Mouse (Mus musculus): ENCODE data around the gene Synpr. TPM values are rescaled to one million over a fixed set of nuclear protein-coding genes. Genes with fewer than 3 reads are reported as not detected.
A peak's percentile ranks its signal among the peaks of the same experiment; 100 is the strongest.

Gene Synpr
- polyA plus RNA-seq, 1 experiment from 2014 or later, result 4.6 TPM

DNA sequence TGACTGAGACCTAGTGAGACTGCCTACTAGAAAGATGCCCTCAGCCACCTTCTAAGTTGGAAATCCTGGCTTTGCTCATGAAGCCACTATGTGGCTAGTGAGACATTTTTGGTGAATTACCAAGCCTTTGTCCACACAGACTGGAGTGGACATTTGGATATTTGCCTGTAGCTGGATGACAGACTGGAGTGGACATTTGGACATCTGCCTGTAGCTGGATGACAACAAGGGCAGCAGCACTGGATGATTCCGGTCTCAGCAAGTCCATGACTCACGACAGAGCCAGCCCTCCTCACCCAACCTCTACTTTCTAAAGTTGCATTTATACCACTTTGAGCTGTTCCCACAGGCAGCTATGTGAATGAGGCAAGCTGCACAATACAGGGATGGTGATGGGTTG, 73.5 kb downstream of the Synpr start:
- WGBS, result 81% methylated on average over 2 of the region's 2 CpGs
- Histone ChIP-seq H3K36me3 (no peaks in the 10 kb centered on the region), H3K9ac (no peak overlapping the region)

DNA sequence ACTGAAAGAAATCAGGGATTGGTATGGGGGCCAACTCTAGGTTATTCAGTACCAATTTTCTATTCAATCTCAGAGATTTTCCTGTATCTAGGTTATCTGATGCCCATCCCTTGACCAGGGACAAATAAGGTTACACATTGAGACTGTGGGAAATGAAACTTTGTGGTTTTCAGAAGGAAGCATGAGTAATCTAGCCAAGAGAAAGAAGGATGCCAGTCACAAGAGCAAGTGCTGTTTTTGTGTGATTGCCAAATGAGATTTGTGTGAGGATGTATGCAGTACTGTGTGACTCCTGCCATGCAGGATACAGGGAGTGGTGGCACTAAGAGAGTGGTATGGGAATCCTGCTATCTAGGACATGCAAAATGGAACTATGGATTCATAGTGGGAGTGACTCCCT, 76.6 kb downstream of the Synpr start:
- no peak for ATAC-seq (ENCODE audit: insufficient number of reproducible peaks, low FRiP score, low TSS enrichment, low read depth)
- Histone ChIP-seq H3K27ac (no peak overlapping the region), H3K4me2 (no peak overlapping the region), H3K9me3 (no peaks in the 10 kb centered on the region), H3K36me3 (no peaks in the 10 kb centered on the region), H3K27me3 (no peaks in the 10 kb centered on the region), H3K4me3 (no peak overlapping the region), H3K9ac (no peak overlapping the region), H3K4me1 (no peaks in the 10 kb centered on the region)

More for the DNA sequence above, 73.5 kb downstream of the Synpr start:
- Histone ChIP-seq H3K9me3 (no peaks in the 10 kb centered on the region), H3K27me3 (no peaks in the 10 kb centered on the region), H3K4me1 (no peaks in the 10 kb centered on the region), H3K4me2 (no peak overlapping the region), H3K27ac (no peak overlapping the region), H3K4me3 (no peak overlapping the region)
- no peak for ATAC-seq (ENCODE audit: insufficient number of reproducible peaks, low FRiP score, low TSS enrichment, low read depth)

DNA sequence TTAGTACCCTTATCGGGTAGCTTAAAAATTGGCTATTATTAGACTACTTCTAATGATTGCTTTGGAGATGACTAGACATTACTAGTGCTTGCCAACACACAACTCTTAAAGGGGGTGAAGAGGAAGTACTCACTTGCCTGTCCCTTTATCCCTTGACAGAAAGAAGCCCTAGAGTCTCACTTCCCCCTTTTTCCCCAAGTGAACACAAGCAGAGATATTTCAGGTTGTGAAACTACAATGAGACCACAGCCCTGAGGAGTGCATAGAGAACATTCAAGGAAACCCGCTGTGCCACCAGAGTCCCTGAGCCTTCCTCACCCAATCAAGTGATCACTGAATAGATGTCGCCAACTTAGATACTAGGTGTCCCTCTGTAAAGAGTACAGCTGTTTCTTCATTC, 77.1 kb downstream of the Synpr start:
- H3K27ac ChIP-seq, result no peak overlapping the region
- WGBS, result 91% methylated on average over 3 of the region's 3 CpGs
- ATAC-seq (ENCODE audit: insufficient number of reproducible peaks, low FRiP score, low TSS enrichment, low read depth), result no peak
- H3K4me2 ChIP-seq, result no peak overlapping the region
- H3K36me3 ChIP-seq, result no peaks in the 10 kb centered on the region
- no peak overlapping the region for H3K4me3 ChIP-seq
- no peaks in the 10 kb centered on the region for H3K4me1 ChIP-seq
- no peak overlapping the region for H3K9ac ChIP-seq
- H3K9me3 ChIP-seq, result no peaks in the 10 kb centered on the region
- no peaks in the 10 kb centered on the region for H3K27me3 ChIP-seq

DNA sequence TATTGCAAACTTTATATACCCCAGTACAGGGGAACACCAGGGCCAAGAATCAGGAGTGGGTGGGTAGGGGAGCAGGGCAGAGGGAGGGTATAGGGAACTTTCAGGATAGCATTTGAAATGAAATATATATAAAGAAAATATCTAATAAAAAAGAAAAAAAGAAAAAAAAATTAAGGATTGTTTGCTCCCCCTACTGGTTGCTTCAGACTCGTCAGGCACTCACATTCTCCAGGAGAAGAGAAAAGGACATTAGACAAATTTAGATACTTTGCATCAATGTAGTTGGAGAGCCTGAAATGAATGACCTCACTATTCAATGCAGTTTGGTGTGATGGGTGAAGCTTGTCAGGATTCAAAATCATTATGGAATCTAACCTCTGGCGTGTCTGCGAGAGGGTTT, 83.7 kb downstream of the Synpr start:
- no peak overlapping the region for H3K4me2 ChIP-seq
- H3K36me3 ChIP-seq, result no peaks in the 10 kb centered on the region
- H3K4me1 ChIP-seq, result no peaks in the 10 kb centered on the region
- no peaks in the 10 kb centered on the region for H3K27me3 ChIP-seq
- no peak for ATAC-seq (ENCODE audit: insufficient number of reproducible peaks, low FRiP score, low TSS enrichment, low read depth)
- no peak overlapping the region for H3K4me3 ChIP-seq
- 80% methylated on average over 3 of the region's 3 CpGs for WGBS
- H3K27ac ChIP-seq, result no peak overlapping the region
- H3K9me3 ChIP-seq, result no peaks in the 10 kb centered on the region
- H3K9ac ChIP-seq, result no peak overlapping the region

DNA sequence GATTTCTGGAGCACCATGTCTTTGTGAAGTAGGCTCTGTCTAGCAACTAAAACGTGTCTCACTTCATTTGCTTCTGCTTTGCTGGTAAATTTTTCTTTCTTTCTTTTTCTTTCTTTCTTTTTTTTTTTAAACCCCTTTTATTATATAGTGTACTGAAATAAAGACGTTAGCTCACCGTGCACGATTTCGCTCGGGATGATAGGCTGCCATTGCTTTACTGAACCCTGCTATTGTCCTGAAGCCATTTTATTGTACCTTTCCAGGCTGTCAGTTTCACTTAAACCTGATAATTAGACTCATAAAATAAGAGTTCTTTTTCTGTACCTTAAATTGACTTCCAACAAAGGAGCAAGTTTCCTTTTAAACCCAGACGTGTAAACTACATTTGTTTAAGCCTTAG, 104.5 kb downstream of the Synpr start:
- 27% methylated on average over 7 of the region's 7 CpGs for WGBS
- Histone ChIP-seq H3K27me3 (no peaks in the 10 kb centered on the region), H3K9ac (no peak overlapping the region), H3K9me3 (no peaks in the 10 kb centered on the region), H3K4me2 (no peak overlapping the region), H3K27ac (no peak overlapping the region), H3K36me3 (no peaks in the 10 kb centered on the region), H3K4me3 (no peak overlapping the region), H3K4me1 (no peaks in the 10 kb centered on the region; the same call in 1 of the 2 replicates)
- ATAC-seq (ENCODE audit: insufficient number of reproducible peaks, low FRiP score, low TSS enrichment, low read depth), result no peak

DNA sequence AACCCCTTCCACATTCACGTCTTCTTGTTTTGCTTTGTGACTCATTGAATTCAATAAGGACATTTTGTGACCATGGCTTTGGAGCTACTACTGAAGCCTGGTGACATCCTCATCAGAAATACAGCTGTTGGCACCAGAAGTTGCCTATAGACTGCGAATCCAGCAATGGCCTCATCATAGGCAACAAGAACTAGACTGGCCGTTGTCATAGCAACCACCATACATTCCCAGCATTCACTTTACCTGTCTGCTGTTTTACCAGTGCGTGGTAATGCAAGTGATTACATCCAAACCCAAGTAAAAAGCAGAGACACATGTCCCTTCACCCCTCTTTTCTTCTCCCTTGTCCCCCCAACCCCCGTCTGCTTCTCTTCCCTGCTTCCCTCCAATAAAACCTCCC, 105.4 kb downstream of the Synpr start:
- no peak for ATAC-seq (ENCODE audit: insufficient number of reproducible peaks, low FRiP score, low TSS enrichment, low read depth)
- no peaks in the 10 kb centered on the region for H3K9me3 ChIP-seq
- 76% methylated on average over 5 of the region's 5 CpGs for WGBS
- no peak overlapping the region for H3K4me2 ChIP-seq
- no peak overlapping the region for H3K27ac ChIP-seq
- no peaks in the 10 kb centered on the region for H3K36me3 ChIP-seq
- no peaks in the 10 kb centered on the region; the same call in 1 of the 2 replicates for H3K4me1 ChIP-seq
- no peak overlapping the region for H3K4me3 ChIP-seq
- H3K9ac ChIP-seq, result no peak overlapping the region
- H3K27me3 ChIP-seq, result no peaks in the 10 kb centered on the region

DNA sequence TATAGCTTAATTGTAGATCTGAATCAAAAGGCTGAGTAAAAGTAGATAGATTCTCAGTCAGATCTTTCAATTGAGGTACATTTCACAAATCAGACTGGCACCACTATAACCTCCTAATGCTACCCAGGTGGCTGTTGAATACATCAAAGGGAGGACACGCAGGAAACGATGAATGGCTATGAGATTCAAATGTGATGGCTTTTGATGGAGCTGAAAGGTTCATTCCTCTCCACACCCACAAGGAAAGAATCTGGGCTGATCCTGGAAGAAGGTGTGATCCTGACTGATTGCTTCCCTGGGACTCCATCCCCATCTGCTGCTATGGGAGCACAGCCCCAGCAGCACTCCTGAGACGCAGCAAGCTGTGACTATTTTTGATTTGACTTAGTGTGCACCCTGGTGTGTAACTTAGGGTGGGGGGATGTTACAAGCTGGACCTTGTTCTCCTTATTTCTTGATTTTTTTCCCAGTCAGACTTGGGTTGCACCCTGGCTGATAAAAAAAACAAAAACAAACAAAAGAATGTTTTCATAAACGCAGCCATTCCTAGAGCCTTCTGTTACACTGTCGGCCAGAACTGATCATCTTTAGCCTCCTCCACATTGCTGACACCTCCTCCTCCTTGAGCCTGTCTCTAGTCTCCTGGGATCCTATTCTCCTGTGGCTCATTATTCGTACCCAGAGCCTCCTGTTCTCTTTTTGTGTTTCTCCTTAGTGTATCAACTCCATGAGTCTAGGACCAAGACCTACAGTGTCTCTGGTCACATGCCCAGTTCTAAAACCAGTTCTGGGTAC, 114.8 kb downstream of the Synpr start:
- no peak overlapping the region for H3K9ac ChIP-seq
- no peaks in the 10 kb centered on the region for H3K27me3 ChIP-seq
- ATAC-seq (ENCODE audit: insufficient number of reproducible peaks, low FRiP score, low TSS enrichment, low read depth), result no peak

DNA sequence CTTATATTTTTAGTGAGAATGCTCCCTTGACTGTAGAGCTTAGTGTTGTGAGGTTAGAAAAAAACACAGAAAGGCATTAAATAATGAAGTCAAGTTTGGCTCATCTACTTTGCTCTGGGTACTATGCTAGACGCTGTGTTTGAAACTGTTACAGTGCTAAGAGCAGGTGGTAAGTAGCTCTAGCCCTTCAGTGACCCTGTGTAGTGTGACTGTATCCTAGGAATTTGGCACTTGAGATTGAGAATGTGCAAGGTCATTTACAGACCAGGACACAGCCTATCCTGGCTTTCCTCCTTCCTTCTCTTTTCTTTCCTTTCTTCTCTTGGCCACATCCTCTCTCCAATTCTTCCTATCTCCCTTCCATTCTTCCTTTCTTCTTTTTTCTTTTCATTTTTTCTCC, 127.1 kb downstream of the Synpr start:
- H3K9me3 ChIP-seq, result no peaks in the 10 kb centered on the region
- H3K9ac ChIP-seq, result no peak overlapping the region
- no peak overlapping the region for H3K27ac ChIP-seq
- WGBS, result 76% methylated on average over 1 of the region's 1 CpGs
- no peaks in the 10 kb centered on the region for H3K36me3 ChIP-seq
- no peaks in the 10 kb centered on the region for H3K4me1 ChIP-seq
- H3K27me3 ChIP-seq, result no peaks in the 10 kb centered on the region
- no peak for ATAC-seq (ENCODE audit: insufficient number of reproducible peaks, low FRiP score, low TSS enrichment, low read depth)
- H3K4me3 ChIP-seq, result no peak overlapping the region
- no peak overlapping the region for H3K4me2 ChIP-seq

More for the DNA sequence above, 114.8 kb downstream of the Synpr start:
- 31% methylated on average over 6 of the region's 6 CpGs for WGBS
- H3K9me3 ChIP-seq, result no peaks in the 10 kb centered on the region
- H3K27ac ChIP-seq, result no peak overlapping the region
- H3K4me3 ChIP-seq, result no peak overlapping the region
- no peak overlapping the region for H3K4me2 ChIP-seq
- no peaks in the 10 kb centered on the region for H3K4me1 ChIP-seq
- H3K36me3 ChIP-seq, result no peaks in the 10 kb centered on the region

DNA sequence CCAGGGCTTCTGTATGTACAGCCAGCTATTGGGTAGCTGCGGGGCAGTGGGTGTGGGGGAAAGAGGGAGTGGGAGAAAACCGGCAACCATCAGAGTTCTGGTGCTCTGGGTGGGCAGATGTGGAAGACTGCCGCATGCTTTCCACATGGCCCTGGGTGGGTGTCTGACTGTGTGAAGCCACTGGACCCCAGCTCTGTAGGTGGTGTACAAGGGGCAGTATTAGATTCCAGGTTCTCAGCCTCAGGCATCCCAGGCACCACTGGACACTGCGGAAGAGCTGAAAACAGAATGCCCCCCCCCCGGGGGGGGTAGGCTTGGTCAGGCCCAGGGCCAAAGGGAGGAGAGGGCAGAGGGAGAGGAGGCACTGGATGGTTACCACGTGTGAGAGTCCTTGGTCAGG, 156.1 kb downstream of the Synpr start:
- H3K4me3 ChIP-seq, result no peak overlapping the region
- H3K9me3 ChIP-seq, result no peaks in the 10 kb centered on the region
- no peaks in the 10 kb centered on the region for H3K4me1 ChIP-seq
- WGBS, result 71% methylated on average over 6 of the region's 6 CpGs
- ATAC-seq (ENCODE audit: insufficient number of reproducible peaks, low FRiP score, low TSS enrichment, low read depth), result 0 out of 2 replicates have a peak, but pooled peaks have one; percentile 24
- H3K27me3 ChIP-seq, result no peaks in the 10 kb centered on the region
- H3K9ac ChIP-seq, result no peak overlapping the region
- H3K4me2 ChIP-seq, result no peak overlapping the region
- no peaks in the 10 kb centered on the region for H3K36me3 ChIP-seq
- H3K27ac ChIP-seq, result no peak overlapping the region

DNA sequence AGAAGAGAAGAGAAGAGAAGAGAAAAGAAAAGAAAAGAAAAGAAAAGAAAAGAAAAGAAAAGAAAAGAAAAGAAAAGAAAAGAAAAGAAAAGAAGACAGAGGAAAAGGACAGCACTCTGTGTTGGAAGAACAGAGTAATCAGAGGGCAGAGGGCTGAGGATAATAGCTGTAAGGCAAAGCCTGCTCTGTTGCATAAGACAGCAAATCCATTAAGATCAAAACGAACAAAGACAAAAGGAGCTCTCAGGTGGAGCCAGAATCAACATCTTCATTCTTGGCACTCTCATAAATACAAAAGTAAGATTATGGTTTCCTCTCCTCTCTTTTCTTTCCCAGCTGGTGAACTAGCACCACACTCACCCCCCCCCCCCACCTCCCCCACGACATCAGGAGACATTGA, 160.3 kb downstream of the Synpr start:
- H3K4me1 ChIP-seq, result no peaks in the 10 kb centered on the region
- 47% methylated on average over 2 of the region's 2 CpGs for WGBS
- H3K36me3 ChIP-seq, result no peaks in the 10 kb centered on the region
- H3K4me3 ChIP-seq, result no peak overlapping the region
- H3K27ac ChIP-seq, result no peak overlapping the region
- no peak overlapping the region for H3K9ac ChIP-seq
- no peak overlapping the region for H3K4me2 ChIP-seq
- H3K27me3 ChIP-seq, result no peaks in the 10 kb centered on the region
- no peaks in the 10 kb centered on the region for H3K9me3 ChIP-seq
- no peak for ATAC-seq (ENCODE audit: insufficient number of reproducible peaks, low FRiP score, low TSS enrichment, low read depth)

DNA sequence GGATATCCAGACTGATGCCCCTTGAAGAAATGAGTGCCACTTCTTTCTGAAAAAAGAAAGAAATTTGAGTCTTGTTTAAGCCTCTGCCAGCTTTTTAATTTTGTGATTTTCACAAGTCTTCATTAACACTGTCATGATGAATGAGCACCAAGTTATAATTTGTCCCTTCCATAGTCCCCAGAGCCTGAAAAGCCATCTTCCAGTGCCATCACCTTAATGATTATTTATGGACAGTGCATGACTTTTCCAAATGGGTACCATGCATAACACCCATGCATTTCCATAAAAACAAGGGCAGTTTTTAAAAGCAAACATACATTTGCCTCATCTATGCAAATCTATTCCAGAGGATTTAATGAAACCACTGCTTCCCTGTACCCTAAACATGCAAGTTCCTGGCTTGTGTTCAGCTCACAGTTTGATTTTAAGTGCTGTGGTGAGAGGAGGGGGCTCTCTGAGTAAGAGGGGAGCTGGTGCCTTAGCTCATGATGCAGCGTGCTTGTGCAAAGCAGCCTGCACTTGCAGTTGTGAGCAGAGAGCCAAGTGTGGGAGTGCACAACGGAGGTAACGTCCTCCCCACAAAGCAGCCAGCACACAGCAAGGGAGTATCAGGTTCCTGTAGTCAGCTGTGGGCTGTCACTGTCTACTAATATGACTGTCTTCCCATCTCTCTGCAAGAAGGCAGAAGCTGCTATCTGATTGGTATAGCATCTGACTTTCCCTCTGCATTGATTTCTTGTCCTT, 169.1 kb downstream of the Synpr start:
- Histone ChIP-seq H3K4me1 (0 out of 2 replicates have a peak, but pooled peaks cover 3% of the 10 kb centered on the region), H3K27ac (no peak overlapping the region), H3K9me3 (no peaks in the 10 kb centered on the region), H3K9ac (no peak overlapping the region), H3K36me3 (no peaks in the 10 kb centered on the region), H3K4me3 (no peak overlapping the region), H3K27me3 (no peaks in the 10 kb centered on the region), H3K4me2 (no peak overlapping the region)
- WGBS, result 20% methylated on average over 3 of the region's 3 CpGs
- ATAC-seq (ENCODE audit: insufficient number of reproducible peaks, low FRiP score, low TSS enrichment, low read depth), result no peak

DNA sequence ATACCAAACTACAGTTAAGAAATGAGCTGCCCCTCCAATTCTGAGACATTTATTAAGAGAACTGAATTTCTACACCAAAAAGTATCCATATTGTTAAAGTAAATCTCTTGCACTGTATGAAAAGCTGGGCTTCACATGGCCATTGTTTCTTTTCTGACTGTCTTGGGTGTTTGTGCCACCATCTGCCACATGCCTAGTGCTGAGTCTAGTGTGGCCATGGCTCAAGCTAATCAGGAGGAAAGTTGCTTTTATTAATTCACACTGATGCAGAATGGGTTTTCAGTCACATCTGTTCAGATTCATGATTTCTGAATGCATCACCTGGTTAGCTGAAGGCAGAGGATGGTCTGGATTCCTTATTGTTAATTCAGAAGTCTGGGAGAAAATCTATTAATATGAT, 170.4 kb downstream of the Synpr start:
- no peak overlapping the region for H3K9ac ChIP-seq
- H3K27ac ChIP-seq, result no peak overlapping the region
- no peaks in the 10 kb centered on the region for H3K27me3 ChIP-seq
- H3K4me3 ChIP-seq, result no peak overlapping the region
- no peak for ATAC-seq (ENCODE audit: insufficient number of reproducible peaks, low FRiP score, low TSS enrichment, low read depth)
- no peaks in the 10 kb centered on the region for H3K9me3 ChIP-seq
- 0 out of 2 replicates have a peak, but pooled peaks cover 3% of the 10 kb centered on the region for H3K4me1 ChIP-seq
- no peaks in the 10 kb centered on the region for H3K36me3 ChIP-seq
- no peak overlapping the region for H3K4me2 ChIP-seq

All from limb, embryonic 15.5 days (tissue).